Comparison of ENCODE assay signal across 32 mouse cellular contexts in genomic region chr16:12652180-12652579, GRCm38 (mm10).
DNase-seq lines count a peak whose midpoint lies in the region; ATAC-seq and TF ChIP-seq lines count a peak whose summit lies in the region.
"Had no signal": no experiment of that assay in that cellular context is flagged by ENCODE, and none has a peak within 500 bp of the region (broad histone marks: within the 10 kb centered on the region; RNA-seq: fewer than 3 reads in every experiment).

No protein-coding gene starts in this region.

- no peaks in the 10 kb centered on the region for H3K4me1 ChIP-seq in heart, embryonic 11.5 days (ENCODE audit: control insufficient read depth, insufficient read depth, low read length)
- no peaks in the 10 kb centered on the region for H3K4me1 ChIP-seq in CH12.LX (ENCODE audit: control insufficient read depth in 1 of 2, insufficient read depth in 2 of 2)
- no peaks in the 10 kb centered on the region for H3K4me1 ChIP-seq in hindbrain, embryonic 10.5 days (replicated peaks)
- H3K4me1 ChIP-seq: heart, embryonic 10.5 days; hindbrain, embryonic 13.5 days; kidney, embryonic 15.5 days; liver, embryonic 13.5 days; lung, embryonic 15.5 days; megakaryocyte, embryonic 14.5 days; midbrain, embryonic 12.5 days; neural tube, embryonic 15.5 days; stomach, embryonic 15.5 days had no signal

- DNase-seq in heart, adult 11 months = peak; percentile 24
- DNase-seq in left cerebral cortex, adult 2 months (ENCODE audit: extremely low spot score in 1 of 2, low spot score in 2 of 2) = no peak
- no peak for DNase-seq in left cerebral cortex, adult 9 months (ENCODE audit: low spot score in 2 of 2)
- DNase-seq in CH12.LX (ENCODE audit: extremely low read depth) (peak; percentile 7), R1 (ENCODE audit: low read depth, low spot score) (peak; percentile 61)
- no peak for DNase-seq in hindbrain, embryonic 10.5 days (ENCODE audit: low spot score)
- no peak for DNase-seq in lung, postnatal 14 days
- DNase-seq: adrenal gland, postnatal 25 days; cerebellum, adult 11-12 months; cerebellum, adult 9-11 months; heart, postnatal 36 days; kidney, adult 18-20 months; layer of hippocampus, adult 9-11 months; left cerebral cortex, postnatal 4 days; liver, embryonic 13.5 days; lung, postnatal 4 days; retina, postnatal 1 day; right cerebral cortex, postnatal 25 days; thymus, postnatal 14 days had no signal

- TF ChIP-seq POLR2A in CH12.LX (IDR thresholded peaks at IDR 0.05; ENCODE audit: low read depth, low read length) = no peak

- intact Hi-C loops in left cerebral cortex, adult 2 months (cut with DNase I) = no loop called here

- H3K27me3 ChIP-seq in heart, embryonic 11.5 days (ENCODE audit: control insufficient read depth, insufficient read depth, low read length) = no peaks in the 10 kb centered on the region
- peaks cover 58% of the 10 kb centered on the region for H3K27me3 ChIP-seq in CH12.LX (replicated peaks)
- no peaks in the 10 kb centered on the region for H3K27me3 ChIP-seq in hindbrain, embryonic 10.5 days (ENCODE audit: insufficient read depth, poor library complexity, severe bottlenecking)
- H3K27me3 ChIP-seq: hindbrain, embryonic 13.5 days; kidney, embryonic 15.5 days; liver, embryonic 13.5 days; lung, embryonic 15.5 days; megakaryocyte, embryonic 14.5 days; midbrain, embryonic 12.5 days; neural tube, embryonic 15.5 days; stomach, embryonic 15.5 days had no signal

- H3K9ac ChIP-seq in heart, embryonic 11.5 days (ENCODE audit: low read depth, low read length) = no peak overlapping the region
- H3K9ac ChIP-seq in CH12.LX (ENCODE audit: insufficient read depth, low read depth) = no peak overlapping the region
- H3K9ac ChIP-seq: hindbrain, embryonic 13.5 days; kidney, embryonic 15.5 days; liver, embryonic 13.5 days; lung, embryonic 15.5 days; midbrain, embryonic 12.5 days; neural tube, embryonic 15.5 days; stomach, embryonic 15.5 days had no signal

- in situ Hi-C loops in CH12.LX (cut with MboI; ENCODE audit: low pct_ligation_motif_present, low pct_unique_long_range_greater_than_20kb, low sequenced_read_pairs) = no loop called here

- 65% methylated on average over 3 of the region's 3 CpGs for WGBS in heart, embryonic 11.5 days (ENCODE audit: insufficient replicate concordance)
- WGBS in hindbrain, embryonic 10.5 days = 84% methylated on average over 3 of the region's 3 CpGs

- H3K36me3 ChIP-seq in heart, embryonic 11.5 days (ENCODE audit: control insufficient read depth, insufficient read depth, low read length) = no peaks in the 10 kb centered on the region
- no peaks in the 10 kb centered on the region for H3K36me3 ChIP-seq in CH12.LX (replicated peaks in 1 of 2; ENCODE audit: control insufficient read depth in 1 of 2, insufficient read depth in 1 of 2, low read length in 1 of 2)
- no peaks in the 10 kb centered on the region for H3K36me3 ChIP-seq in hindbrain, embryonic 10.5 days
- H3K36me3 ChIP-seq: G1E; heart, embryonic 10.5 days; hindbrain, embryonic 13.5 days; kidney, embryonic 15.5 days; liver, embryonic 13.5 days; lung, embryonic 15.5 days; midbrain, embryonic 12.5 days; neural tube, embryonic 15.5 days; stomach, embryonic 15.5 days had no signal

- dilution Hi-C loops in CH12.LX (cut with MboI; ENCODE audit: extremely low pct_ligation_motif_present, extremely low pct_unique_long_range_greater_than_20kb, low sequenced_read_pairs) = no loop called here

- no peak for TF ChIP-seq EP300 in CH12.LX (IDR thresholded peaks at IDR 0.05; ENCODE audit: low read length)

- no peak overlapping the region for H3K4me2 ChIP-seq in heart, embryonic 11.5 days
- no peak overlapping the region for H3K4me2 ChIP-seq in CH12.LX (ENCODE audit: insufficient read depth, low read depth, poor library complexity, severe bottlenecking)
- H3K4me2 ChIP-seq: hindbrain, embryonic 13.5 days; kidney, embryonic 15.5 days; liver, embryonic 13.5 days; lung, embryonic 15.5 days; midbrain, embryonic 12.5 days; neural tube, embryonic 15.5 days; stomach, embryonic 15.5 days had no signal

- ATAC-seq in heart, embryonic 11.5 days (replicated peaks; ENCODE audit: insufficient number of reproducible peaks, low FRiP score, low TSS enrichment) = no peak
- ATAC-seq: forebrain, embryonic 16.5 days; Patski had no signal

- H3K27ac ChIP-seq in heart, embryonic 11.5 days (ENCODE audit: low read depth, low read length) = no peak overlapping the region
- no peak overlapping the region for H3K27ac ChIP-seq in left cerebral cortex, adult 2 months
- H3K27ac ChIP-seq in CH12.LX (ENCODE audit: insufficient read depth, low read depth) = no peak overlapping the region
- H3K27ac ChIP-seq in hindbrain, embryonic 10.5 days = no peak overlapping the region
- H3K27ac ChIP-seq: heart, embryonic 10.5 days; hindbrain, embryonic 13.5 days; kidney, embryonic 15.5 days; liver, embryonic 13.5 days; lung, embryonic 15.5 days; midbrain, embryonic 12.5 days; neural tube, embryonic 15.5 days; stomach, embryonic 15.5 days had no signal

- no peaks in the 10 kb centered on the region for H3K79me2 ChIP-seq in CH12.LX (replicated peaks; ENCODE audit: control insufficient read depth, extremely low read depth, insufficient read depth, poor library complexity, severe bottlenecking)

- peak; percentile 39 for TF ChIP-seq CTCF in left cerebral cortex, adult 2 months (IDR thresholded peaks at IDR 0.05)
- TF ChIP-seq CTCF in CH12.LX (conservative IDR thresholded peaks at IDR 0.05 in 1 of 2, IDR thresholded peaks at IDR 0.05 in 1 of 2; ENCODE audit: low read depth in 2 of 2, low read length in 2 of 2) = peak; percentile 27 to 47; a peak in 3 of 4 replicates

- peak; percentile 14 for TF ChIP-seq RAD21 in CH12.LX (IDR thresholded peaks at IDR 0.05; ENCODE audit: low read depth, low read length)

- H3K9me3 ChIP-seq in heart, embryonic 11.5 days (replicated peaks; ENCODE audit: control insufficient read depth, low read length) = no peaks in the 10 kb centered on the region
- peaks cover 8% of the 10 kb centered on the region for H3K9me3 ChIP-seq in CH12.LX (replicated peaks; ENCODE audit: low read length)
- no peaks in the 10 kb centered on the region for H3K9me3 ChIP-seq in hindbrain, embryonic 10.5 days
- H3K9me3 ChIP-seq: G1E; heart, embryonic 10.5 days; hindbrain, embryonic 13.5 days; kidney, embryonic 15.5 days; liver, embryonic 13.5 days; lung, embryonic 15.5 days; neural tube, embryonic 15.5 days; stomach, embryonic 15.5 days had no signal

- no peak overlapping the region for H3K4me3 ChIP-seq in heart, embryonic 11.5 days (ENCODE audit: low read depth, low read length)
- H3K4me3 ChIP-seq in left cerebral cortex, adult 2 months = no peak overlapping the region
- H3K4me3 ChIP-seq in CH12.LX (replicated peaks in 1 of 3; ENCODE audit: low read depth in 2 of 3, low read length in 2 of 3, poor library complexity in 1 of 3) = no peak overlapping the region
- no peak overlapping the region for H3K4me3 ChIP-seq in hindbrain, embryonic 10.5 days
- H3K4me3 ChIP-seq: erythroblast, embryonic 14.5 days; heart, embryonic 10.5 days; hindbrain, embryonic 13.5 days; kidney, embryonic 15.5 days; liver, embryonic 13.5 days; lung, embryonic 15.5 days; megakaryocyte, embryonic 14.5 days; midbrain, embryonic 12.5 days; neural tube, embryonic 15.5 days; stomach, embryonic 15.5 days had no signal

TF ChIP-seq in CH12.LX, 34 proteins besides CTCF, POLR2A, EP300 and RAD21:
- TF ChIP-seq HCFC1 (IDR thresholded peaks at IDR 0.05; ENCODE audit: low read depth, low read length) (no peak), SMC3 (IDR thresholded peaks at IDR 0.05; ENCODE audit: low read depth, low read length) (peak; percentile 29)

Comparison
In these comparisons a context has a peak if more than half of its experiments do, and no peak if none do; other contexts are left out.
1. DNase-seq: peak in heart, adult 11 months (single experiment), CH12.LX (single experiment) and R1 (single experiment); none in left cerebral cortex, adult 2 months (0 of 2), left cerebral cortex, adult 9 months (0 of 2), hindbrain, embryonic 10.5 days (single experiment) and lung, postnatal 14 days (single experiment).